Mouse (Mus musculus): ENCODE measurements at regions not wholly inside any gene's neighbourhood (a gene's known extent, or its start where the extent isn't known, plus 50 kb on each side); places are given as distances from the start of the nearest gene placed in this dataset.

DNA sequence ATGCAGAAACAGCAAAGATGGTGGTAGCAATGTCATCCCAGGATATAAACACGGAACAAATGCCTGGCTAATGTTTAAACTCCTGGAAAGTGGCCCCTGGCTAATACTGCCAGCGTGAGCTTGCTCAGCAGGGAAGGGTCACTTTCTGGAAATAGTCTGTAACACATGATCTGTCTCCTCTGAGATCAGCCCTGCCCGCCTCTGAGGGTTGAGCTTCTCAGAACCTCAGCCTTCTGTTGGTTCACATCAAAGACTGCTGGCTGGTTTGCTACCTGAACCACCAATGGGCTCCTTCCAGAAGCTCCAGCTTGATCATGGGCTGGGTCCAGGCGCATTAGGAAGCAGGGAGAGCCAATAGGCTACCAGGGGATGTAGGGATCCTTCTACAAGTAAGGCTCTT lies 226.0 kb upstream of the Kazn start:
- no peak for TF ChIP-seq CTCF (conservative IDR thresholded peaks at IDR 0.05; ENCODE audit: insufficient read depth, insufficient read length, low read depth, low read length)
- no peak for TF ChIP-seq POLR2A (IDR thresholded peaks at IDR 0.05; ENCODE audit: low read depth, low read length)
